Mouse (Mus musculus) lung, adult 2 months (tissue): ENCODE measurements around the gene Nr2f1.

Source experiments
- CTCF ChIP-seq: fragments of 200-500 bp; IDR thresholded peaks from 2 replicates; pipeline ENCODE4 v1.5.1; 2011; ENCODE audit warnings: mild to moderate bottlenecking, low read length, control low read depth; ENCODE audit not compliant: insufficient read depth
- POLR2A ChIP-seq: fragments of 200-500 bp; IDR thresholded peaks from 2 replicates; pipeline ENCODE4 v1.6.1; 2011; ENCODE audit warnings: low read depth, mild to moderate bottlenecking, control low read depth, low read length, borderline replicate concordance; ENCODE audit errors: extremely low read depth

DNA sequence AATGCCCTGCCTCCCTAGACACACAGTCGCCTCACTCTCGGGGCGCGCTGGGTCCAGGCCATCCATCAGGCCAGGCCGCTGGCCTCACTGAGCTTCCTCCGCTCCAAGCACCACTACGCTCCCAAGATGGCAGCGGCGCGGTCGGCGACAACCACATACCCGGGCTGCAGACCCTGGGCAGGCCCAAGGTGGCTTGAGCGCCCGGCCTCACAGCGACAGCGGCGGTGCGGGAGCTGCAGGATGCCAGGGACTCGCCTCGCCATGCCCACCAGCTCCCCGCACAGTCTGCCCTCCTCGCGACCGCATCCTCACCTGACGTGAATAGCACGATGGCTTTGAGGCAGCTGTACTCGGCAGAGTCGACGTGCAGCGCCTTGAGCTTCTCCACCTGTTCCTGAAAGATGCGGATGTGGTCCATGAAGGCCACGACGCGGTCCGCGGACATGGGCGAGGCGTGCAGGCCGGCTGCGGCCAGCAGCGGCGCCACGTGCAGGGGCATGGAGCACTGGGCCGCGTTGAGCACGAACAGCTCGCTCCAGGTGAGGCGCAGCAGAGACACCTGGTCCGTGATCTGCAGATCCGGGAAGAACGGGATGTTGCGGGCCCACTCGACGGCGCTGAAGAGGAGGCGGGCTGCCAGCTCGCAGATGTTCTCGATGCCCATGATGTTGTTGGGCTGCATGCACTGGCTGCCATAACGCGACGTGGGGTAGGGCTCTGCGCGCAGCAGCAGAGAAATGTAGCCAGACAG lies 4.5 kb downstream of the Nr2f1 start:
- TF ChIP-seq CTCF (no peak), POLR2A (no peak)
